Mouse (Mus musculus) hindbrain, postnatal 0 days (tissue): ENCODE results near the gene Sbf1. TPM values are rescaled to one million over a fixed set of nuclear protein-coding genes. Genes with fewer than 3 reads are reported as not detected.
A peak's percentile ranks its signal among the peaks of the same experiment; 100 is the strongest.

Experiments
- ATAC-seq: fragments of 200-750 bp; cut with Nextera tagmentation; 2 replicates; pipeline ENCODE4 v1.8.0; 2017; ENCODE audit warnings: mild to moderate bottlenecking, moderate TSS enrichment, moderate library complexity
- DNase-seq: peaks from one replicate; pipeline ENCODE4 v3.0.0-alpha.2; 2015; ENCODE audit warnings: low spot score
- H3K27ac ChIP-seq: fragments of 300-500 bp; sonication (generic); 2 replicates; pipeline ENCODE4 v1.5.1; 2014; ENCODE audit warnings: mild to moderate bottlenecking
- H3K27me3 ChIP-seq: fragments of 300-500 bp; sonication (generic); 2 replicates; pipeline ENCODE4 v1.6.1; 2014; ENCODE audit warnings: low read length, mixed read lengths; ENCODE audit not compliant: insufficient read depth
- H3K36me3 ChIP-seq: fragments of 300-500 bp; sonication (generic); 2 replicates; pipeline ENCODE4 v1.6.1; 2014; ENCODE audit warnings: low read length, mixed read lengths; ENCODE audit not compliant: insufficient read depth
- H3K4me1 ChIP-seq: fragments of 300-500 bp; sonication (generic); 2 replicates; pipeline ENCODE4 v1.6.1; 2014; ENCODE audit warnings: antibody characterized with exemption, low read length, mixed read lengths; ENCODE audit not compliant: insufficient read depth
- H3K4me2 ChIP-seq: fragments of 300-500 bp; sonication (generic); 2 replicates; pipeline ENCODE4 v1.6.1; 2014; ENCODE audit warnings: low read depth, mild to moderate bottlenecking, low read length, moderate library complexity, mixed read lengths
- H3K4me3 ChIP-seq: fragments of 300-500 bp; sonication (generic); 2 replicates; pipeline ENCODE4 v1.5.1; 2014; ENCODE audit warnings: low read length
- H3K9ac ChIP-seq: fragments of 300-500 bp; sonication (generic); replicated peaks from 2 replicates; pipeline ENCODE4 v1.6.1; 2014; ENCODE audit warnings: mild to moderate bottlenecking, low read length, moderate library complexity, mixed read lengths
- H3K9me3 ChIP-seq: fragments of 300-500 bp; sonication (generic); 2 replicates; pipeline ENCODE4 v1.6.1; 2016; ENCODE audit warnings: low read length, mixed read lengths
- CTCF ChIP-seq: IDR thresholded peaks from 2 replicates; pipeline ENCODE4 v1.5.1; 2016; ENCODE audit warnings: antibody characterized with exemption, control low read depth, low read depth
- WGBS: fragments of 180-500 bp; shearing (Covaris S2); extraction: QIAGEN DNeasy Blood & Tissue Kit; methylation state at CpG from one replicate; pipeline ENCODE4 v1.1.7; 2014; 5-methylcytosine and 5-hydroxymethylcytosine counted together
- polyA plus RNA-seq: library from polyadenylated mRNA; unstranded; fragments of >200 nt; fragmentation: Nextera tagmentation; extraction: Ambion mirVana; gene quantifications from 2 replicates; pipeline ENCODE4 v1.2.1, GENCODE M21; 2015
- total RNA-seq: library from RNA; depleted of rRNA; stranded (reverse); fragments of >200 nt; gene quantifications from 2 replicates; pipeline ENCODE4 v1.2.3, GENCODE M21; 2014

The Sbf1 gene
- total and polyA plus RNA-seq, 2 experiments from 2014 or later = 69.5 to 324 TPM

- Histone ChIP-seq H3K27ac (no peak within 1 kb of the TSS), H3K27me3 (no peaks in the 10 kb centered on the region), H3K4me1 (peaks cover 6% of the 10 kb centered on the region; the same call in 1 of the 2 replicates), H3K4me2 (peak within 1 kb of the TSS; percentile 33), H3K4me3 (no peak within 1 kb of the TSS), H3K9me3 (no peaks in the 10 kb centered on the region), H3K9ac (no peak within 1 kb of the TSS), H3K36me3 (no peaks in the 10 kb centered on the region)
- no peak for ATAC-seq
- TF ChIP-seq CTCF = no peak
- no peak for DNase-seq
- WGBS = 10% methylated on average over 26 of the region's 26 CpGs
Measured at GRCm38 (mm10) chr15:89322670-89323522, 7.8 kb upstream of the Sbf1 start, which contains the start of gene Adm2. TSS of gene Adm2 (plus strand) at chr15:89322720.

- H3K27ac ChIP-seq = no peak overlapping the region
- H3K27me3 ChIP-seq = no peaks in the 10 kb centered on the region
- H3K4me2 ChIP-seq = no peak overlapping the region
- DNase-seq (no peak), ATAC-seq (no peak)
- H3K9me3 ChIP-seq = no peaks in the 10 kb centered on the region
- 80% methylated on average over 8 of the region's 8 CpGs for WGBS
- no peak overlapping the region for H3K9ac ChIP-seq
- H3K4me1 ChIP-seq = peaks cover 6% of the 10 kb centered on the region; the same call in 1 of the 2 replicates
- no peaks in the 10 kb centered on the region for H3K36me3 ChIP-seq
- TF ChIP-seq CTCF = no peak
- no peak overlapping the region for H3K4me3 ChIP-seq
Measured at GRCm38 (mm10) chr15:89321264-89321663, 6.2 kb upstream of the Sbf1 start.

GRCm38 (mm10) chr15:89316146-89316545, 1.0 kb upstream of the Sbf1 start:
- Histone ChIP-seq H3K4me3 (no peak overlapping the region), H3K27ac (no peak overlapping the region), H3K27me3 (no peaks in the 10 kb centered on the region), H3K9me3 (no peaks in the 10 kb centered on the region), H3K9ac (no peak overlapping the region), H3K4me1 (peaks cover 17% of the 10 kb centered on the region), H3K4me2 (no peak overlapping the region), H3K36me3 (no peaks in the 10 kb centered on the region)
- no peak for DNase-seq
- 65% methylated on average over 11 of the region's 11 CpGs for WGBS
- ATAC-seq = no peak
- peak; percentile 44 for TF ChIP-seq CTCF

GRCm38 (mm10) chr15:89314511-89315189, 461 bp downstream of the Sbf1 start:
- H3K36me3 ChIP-seq = no peaks in the 10 kb centered on the region
- H3K27ac ChIP-seq = peak overlapping the region; percentile 72; the same call in 1 of the 2 replicates
- H3K4me1 ChIP-seq = peaks cover 26% of the 10 kb centered on the region
- under 1% methylated on average over 55 of the region's 58 CpGs for WGBS
- peak overlapping the region; percentile 93 for H3K9ac ChIP-seq
- no peaks in the 10 kb centered on the region for H3K9me3 ChIP-seq
- no peaks in the 10 kb centered on the region for H3K27me3 ChIP-seq
- peak; percentile 45; the same call in 1 of the 2 replicates for TF ChIP-seq CTCF
- peak overlapping the region; percentile 86 for H3K4me2 ChIP-seq
- DNase-seq (peak; percentile 32), ATAC-seq (peak; percentile 5)
- peak overlapping the region; percentile 96 for H3K4me3 ChIP-seq

GRCm38 (mm10) chr15:89314107-89314506, 1.0 kb downstream of the Sbf1 start:
- Histone ChIP-seq H3K27ac (no peak overlapping the region), H3K4me3 (peak overlapping the region; percentile 96), H3K9me3 (no peaks in the 10 kb centered on the region), H3K9ac (peak overlapping the region; percentile 93), H3K36me3 (no peaks in the 10 kb centered on the region), H3K4me2 (peak overlapping the region; percentile 86), H3K27me3 (no peaks in the 10 kb centered on the region), H3K4me1 (peaks cover 26% of the 10 kb centered on the region)
- 0 out of 2 replicates have a peak, but pooled peaks have one; percentile 1 for ATAC-seq
- peak; percentile 10 for DNase-seq
- TF ChIP-seq CTCF = no peak
- 30% methylated on average over 3 of the region's 3 CpGs for WGBS

- no peaks in the 10 kb centered on the region for H3K27me3 ChIP-seq
- DNase-seq (no peak), ATAC-seq (no peak)
- no peak overlapping the region for H3K9ac ChIP-seq
- H3K4me2 ChIP-seq = peak overlapping the region; percentile 86
- H3K36me3 ChIP-seq = no peaks in the 10 kb centered on the region
- no peaks in the 10 kb centered on the region for H3K9me3 ChIP-seq
- no peak for TF ChIP-seq CTCF
- no peak overlapping the region for H3K27ac ChIP-seq
- WGBS = 64% methylated on average over 4 of the region's 4 CpGs
- no peak overlapping the region for H3K4me3 ChIP-seq
- H3K4me1 ChIP-seq = peaks cover 26% of the 10 kb centered on the region
Measured at GRCm38 (mm10) chr15:89313359-89313758, 1.8 kb downstream of the Sbf1 start.
